Mouse (Mus musculus) adrenal gland, postnatal 36 days (tissue): Measurements from ENCODE around the gene Polr1a. TPM values are rescaled to one million over a fixed set of nuclear protein-coding genes. Genes with fewer than 3 reads are reported as not detected.

Experiments used
- DNase-seq, 2 experiments: peaks; one replicate each; pipeline ENCODE4 v3.0.0; 2021; ENCODE audit warnings: mixed read lengths in 1 of 2
- total RNA-seq, 2 experiments: library from RNA; stranded (reverse); gene quantifications; 2 replicates each; pipeline ENCODE4 v1.2.3; 2021

The Polr1a gene
- total RNA-seq, 2 experiments from 2014 or later, result 71.2 to 75.2 TPM

DNA sequence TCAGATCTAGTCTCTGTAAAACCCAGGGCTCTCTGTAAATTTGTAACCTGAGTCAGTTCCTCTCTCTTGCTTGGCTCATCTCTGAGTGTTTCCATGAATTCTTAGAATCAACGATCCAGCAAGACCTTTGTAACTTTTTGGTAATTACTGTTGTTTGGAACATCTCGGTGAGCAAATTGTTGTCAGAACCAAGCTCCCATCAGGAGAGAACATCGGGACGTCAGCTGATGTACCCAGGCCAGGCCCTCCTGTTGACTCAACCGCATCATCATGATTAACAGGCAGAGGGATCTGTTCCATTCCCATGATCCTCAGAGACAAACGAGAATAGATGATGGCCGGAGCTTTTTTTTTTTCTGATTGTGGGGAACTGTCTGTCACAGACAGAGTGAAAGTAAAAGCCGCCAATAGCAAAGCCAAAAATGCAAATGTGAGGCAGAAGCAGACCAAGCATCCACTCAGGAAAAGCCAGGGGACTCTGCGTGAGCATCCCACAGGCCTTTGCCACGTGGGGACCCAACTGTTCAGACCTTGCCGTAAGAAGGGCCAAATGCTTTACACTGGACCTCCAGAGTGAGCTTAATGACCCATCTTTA is 91.2 kb downstream of the Polr1a start:
- DNase-seq, result no peak

DNA sequence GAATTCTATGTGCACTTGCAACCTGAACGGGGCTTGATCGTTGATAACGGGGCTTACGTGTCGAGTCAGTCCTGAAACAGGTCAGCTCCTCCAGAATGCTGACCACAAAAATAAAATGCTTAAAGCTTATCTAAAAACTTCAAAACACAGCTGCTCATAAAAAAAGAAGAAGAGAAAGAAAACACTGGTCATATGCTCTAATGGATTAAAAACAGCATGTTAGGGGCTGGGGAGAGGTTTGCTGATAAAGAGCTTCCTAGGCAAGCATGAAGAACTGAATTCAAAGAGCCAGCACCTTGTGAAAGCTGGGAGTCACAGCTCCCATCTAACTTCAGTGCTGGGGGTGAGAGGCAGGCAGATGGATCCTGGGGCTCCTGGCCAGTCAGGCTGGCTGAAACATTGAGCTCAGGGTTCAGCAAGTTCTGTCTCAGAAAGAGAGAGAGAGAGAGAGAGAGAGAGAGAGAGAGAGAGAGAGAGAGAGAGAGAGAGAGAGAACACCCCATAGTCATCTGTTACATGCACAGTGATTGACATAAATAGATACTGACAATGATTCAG is 92.4 kb downstream of the Polr1a start:
- DNase-seq, result no peak

DNA sequence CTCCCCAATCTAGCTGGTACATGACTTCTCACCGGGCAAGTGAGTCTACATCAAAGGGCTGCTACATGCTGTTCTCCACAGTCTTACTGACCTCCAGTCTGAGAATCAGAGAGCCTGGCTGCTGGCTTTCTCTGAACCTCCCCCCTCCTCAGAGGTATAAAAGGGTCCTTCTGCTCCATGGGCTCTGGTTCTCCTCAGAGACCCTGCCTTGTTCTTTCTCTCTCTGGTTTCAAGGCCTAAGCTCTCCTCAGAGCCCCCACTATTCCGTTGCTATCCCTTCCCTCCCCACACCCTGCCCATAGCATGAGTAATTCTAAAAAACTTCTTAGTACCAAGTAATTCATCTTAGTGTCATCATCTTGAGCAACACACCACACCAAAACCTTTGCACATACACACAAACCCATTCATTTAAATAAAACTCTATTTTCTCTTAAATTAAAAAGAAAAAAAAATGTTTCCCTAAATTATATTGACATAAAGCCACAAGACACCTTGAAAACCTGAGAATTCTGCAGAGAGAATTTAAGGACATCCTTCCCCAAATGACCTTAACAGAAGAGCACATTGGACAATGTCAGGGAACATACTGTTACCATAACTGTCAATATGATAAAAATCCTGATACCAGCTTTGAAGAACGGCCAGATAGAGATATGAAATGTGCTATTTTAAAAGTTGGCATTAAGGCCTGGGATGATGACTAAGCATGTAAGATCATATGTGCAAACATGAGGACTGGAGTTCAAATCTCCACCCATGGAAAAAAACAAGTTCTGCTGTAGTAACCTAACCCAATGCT is 98.8 kb downstream of the Polr1a start:
- peak in 1 of 2 experiments; percentile 37 for DNase-seq

DNA sequence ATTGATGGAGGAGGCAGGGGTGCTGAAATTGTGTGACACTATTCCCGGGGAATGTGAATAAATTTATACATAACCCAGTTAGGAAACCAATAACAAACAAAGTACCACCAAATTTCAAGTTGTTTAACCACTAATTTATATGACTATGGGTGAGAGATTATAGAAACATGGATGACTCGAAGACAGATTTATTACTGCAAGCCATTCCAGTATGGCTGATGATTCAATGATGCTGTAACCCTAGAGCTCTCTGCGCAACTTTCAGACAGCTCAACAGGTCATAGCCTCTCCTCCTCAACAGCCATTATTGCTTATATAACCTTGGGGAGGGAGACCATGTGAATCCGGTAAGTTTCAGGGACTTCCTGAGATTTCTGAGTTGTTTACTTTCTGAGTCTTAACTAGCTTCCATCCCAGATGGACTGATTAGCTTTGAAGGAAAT is 99.4 kb downstream of the Polr1a start:
- no peak for DNase-seq

DNA sequence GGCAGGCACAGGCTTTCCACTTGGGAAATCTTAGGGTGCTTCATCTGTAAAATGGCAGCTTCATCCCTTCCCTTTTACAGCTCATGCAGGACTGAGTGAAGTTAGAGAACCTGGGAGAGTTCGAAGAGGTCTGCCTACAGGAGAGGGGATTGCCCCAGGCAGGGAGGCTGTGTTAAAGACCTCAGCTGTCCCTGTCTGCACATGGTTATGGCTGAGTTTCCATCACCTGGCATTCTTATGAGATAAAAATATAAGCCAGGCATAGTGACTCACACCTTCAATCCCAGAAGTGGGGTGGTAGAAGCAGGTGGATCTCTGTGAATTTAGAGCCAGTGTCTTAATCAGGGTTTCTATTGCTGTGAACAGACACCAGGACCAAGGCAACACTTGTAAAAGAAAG is 100.6 kb downstream of the Polr1a start:
- DNase-seq, result no peak

DNA sequence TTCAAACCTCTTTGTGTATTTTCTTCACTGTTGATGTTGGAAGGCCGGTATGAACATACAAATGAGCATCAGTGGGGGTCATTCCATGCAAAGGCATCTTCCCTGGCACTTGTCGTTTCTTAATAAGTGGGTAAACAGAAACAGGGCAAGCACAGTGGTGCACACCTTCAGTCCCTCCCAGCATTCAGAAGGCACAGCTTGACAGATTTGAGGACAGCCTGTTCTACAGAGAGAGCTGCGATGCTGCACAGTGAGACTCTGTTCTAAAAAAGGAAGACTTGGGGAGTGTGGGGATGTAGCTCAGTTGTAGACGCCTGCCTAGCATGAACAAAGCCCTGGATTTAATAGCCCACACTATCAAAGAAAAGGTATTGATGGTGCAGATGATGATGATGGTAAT is 105.2 kb downstream of the Polr1a start:
- DNase-seq, result no peak

GRCm38 (mm10) chr6:72018052-72018451 is 109.2 kb downstream of the Polr1a start:
- no peak for DNase-seq

- DNase-seq, result no peak
Observed at GRCm38 (mm10) chr6:72025497-72025896, 116.6 kb downstream of the Polr1a start.

DNA sequence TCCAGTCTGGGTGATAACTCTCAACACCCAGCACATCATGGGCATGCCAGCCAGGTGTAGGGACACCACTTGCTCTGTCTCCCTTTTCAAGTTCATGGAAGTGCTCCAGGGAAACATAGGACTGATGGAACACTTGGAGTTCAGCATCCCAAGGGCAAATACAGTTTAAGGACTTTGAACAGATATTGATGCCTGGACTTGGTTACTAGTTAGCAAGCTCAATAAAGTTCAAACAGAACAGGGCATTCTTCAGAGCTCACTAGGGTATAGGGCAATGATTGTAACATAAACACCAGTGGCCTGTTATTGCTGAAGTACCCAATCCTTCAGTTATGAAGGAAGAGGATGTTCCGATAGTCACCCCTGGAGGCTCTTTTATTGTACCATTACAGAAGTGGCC is 119.2 kb downstream of the Polr1a start:
- no peak for DNase-seq

DNA sequence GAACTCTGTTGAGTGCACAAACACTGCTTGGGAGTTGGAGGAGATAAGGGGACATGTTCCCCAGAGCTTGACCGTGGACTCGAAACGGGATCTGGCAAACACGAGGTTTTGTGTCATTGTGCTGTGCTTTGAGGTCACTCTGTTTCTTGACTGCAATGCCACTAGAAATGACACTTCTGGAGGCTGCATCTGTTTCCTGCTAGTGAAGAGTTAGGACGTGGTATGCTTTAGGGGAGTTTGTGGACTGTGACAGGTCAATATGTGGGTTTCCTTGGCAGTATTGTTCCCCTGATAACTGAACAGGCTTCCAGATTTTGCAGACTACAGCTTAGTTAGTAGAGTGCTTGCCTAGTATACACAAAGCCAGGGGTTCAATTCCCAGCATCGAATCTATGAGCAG is 120.8 kb downstream of the Polr1a start:
- DNase-seq, result no peak

Other genes with a start within 250 kb of the Polr1a start
- 1 to 10 TPM; 5.0 to 7.1 TPM for gene Reep1, start 201.5 kb upstream of the Polr1a start, total RNA-seq
- gene Mrpl35, start 82.1 kb upstream of the Polr1a start, total RNA-seq, result 10 to 100 TPM; 42.4 to 43.1 TPM
- 100 to 1,000 TPM; 286 to 364 TPM for gene Immt, start 77.7 kb upstream of the Polr1a start, total RNA-seq
- gene Ptcd3, start 303 bp upstream of the Polr1a start, total RNA-seq, result 10 to 100 TPM; 91.6 to 98.1 TPM
- gene St3gal5, start 188.5 kb downstream of the Polr1a start, total RNA-seq, result 100 to 1,000 TPM; 109 to 295 TPM